In the genomic region with DNA sequence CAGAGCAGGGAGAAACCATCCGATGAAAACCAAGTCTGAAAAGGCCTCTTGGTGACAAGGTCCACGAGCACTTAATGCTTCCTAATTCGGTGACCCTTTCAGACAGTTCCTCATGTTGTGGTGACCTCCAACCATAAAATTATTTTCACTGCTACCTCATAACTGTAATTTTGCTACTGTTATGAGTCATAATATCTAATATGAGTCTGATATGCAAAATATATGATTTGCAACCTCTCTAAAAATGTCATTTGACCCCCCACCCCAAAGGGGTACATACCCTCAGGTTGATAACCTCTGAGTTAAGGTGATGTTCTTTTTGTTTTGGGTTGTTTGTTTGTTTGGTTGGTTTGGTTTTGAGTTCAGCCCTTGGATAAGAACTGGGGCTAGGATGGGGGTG, we compare ENCODE assay signal across 18 mouse cellular contexts. TPM values are rescaled to one million over a fixed set of nuclear protein-coding genes. Genes with fewer than 3 reads are reported as not detected.
DNase-seq lines count a peak whose midpoint lies in the region; ATAC-seq lines count a peak whose summit lies in the region.
"Had no signal": no experiment of that assay in that cellular context is flagged by ENCODE, and none has a peak within 500 bp of the region (broad histone marks: within the 10 kb centered on the region; RNA-seq: fewer than 3 reads in every experiment).

No protein-coding gene starts in this region.

- DNase-seq in heart, postnatal 4 days = no peak
- DNase-seq in A20 (ENCODE audit: low read depth, low spot score) = peak; percentile 81
- no peak for DNase-seq in ovary, adult 18-20 months (ENCODE audit: low spot score)
- DNase-seq in forebrain, embryonic 10.5 days (ENCODE audit: extremely low spot score, low spot score) = no peak
- no peak for DNase-seq in right cerebral cortex, postnatal 10 days (ENCODE audit: low spot score in 2 of 2)
- DNase-seq: adrenal gland, postnatal 10 days; cerebellum, adult 9-10 months; layer of hippocampus, postnatal 36 days; left cerebral cortex, postnatal 4 days; right cerebral cortex, postnatal 4 days; thymus, postnatal 25 days had no signal

- no peaks in the 10 kb centered on the region for H3K27me3 ChIP-seq in heart, embryonic 14.5 days (ENCODE audit: control insufficient read depth, insufficient read depth, low read length)
- no peaks in the 10 kb centered on the region for H3K27me3 ChIP-seq in liver, embryonic 16.5 days (ENCODE audit: control insufficient read depth, insufficient read depth, low read depth, low read length)
- H3K27me3 ChIP-seq in forebrain, embryonic 10.5 days (ENCODE audit: poor library complexity, severe bottlenecking) = no peaks in the 10 kb centered on the region
- H3K27me3 ChIP-seq: kidney, embryonic 15.5 days; lung, embryonic 15.5 days; midbrain, embryonic 12.5 days had no signal

- H3K27ac ChIP-seq in heart, embryonic 14.5 days (replicated peaks in 1 of 2; ENCODE audit: control insufficient read depth in 1 of 2, insufficient read depth in 1 of 2, low read depth in 2 of 2, low read length in 2 of 2) = no peak overlapping the region
- peak overlapping the region; percentile 50 for H3K27ac ChIP-seq in brown adipose tissue, adult 24 weeks (replicated peaks; ENCODE audit: low read depth, low read length)
- H3K27ac ChIP-seq in liver, embryonic 16.5 days (ENCODE audit: low read length) = no peak overlapping the region
- no peak overlapping the region for H3K27ac ChIP-seq in forebrain, embryonic 10.5 days
- H3K27ac ChIP-seq: kidney, embryonic 15.5 days; lung, embryonic 15.5 days; midbrain, embryonic 12.5 days had no signal

- WGBS in heart, embryonic 14.5 days = 51% methylated on average over 3 of the region's 3 CpGs
- 25% methylated on average over 3 of the region's 3 CpGs for WGBS in liver, embryonic 16.5 days (ENCODE audit: insufficient replicate concordance)
- 89% methylated on average over 3 of the region's 3 CpGs for WGBS in forebrain, embryonic 10.5 days

- peaks cover 11 to 42% of the 10 kb centered on the region in 2 experiments for H3K4me1 ChIP-seq in heart, embryonic 14.5 days (ENCODE audit: control insufficient read depth in 2 of 2, insufficient read depth in 2 of 2, low read length in 2 of 2)
- peaks cover 12% of the 10 kb centered on the region for H3K4me1 ChIP-seq in brown adipose tissue, adult 24 weeks (ENCODE audit: control insufficient read depth, insufficient read depth, insufficient read length, low read length)
- peaks cover 26% of the 10 kb centered on the region for H3K4me1 ChIP-seq in liver, embryonic 16.5 days (ENCODE audit: control insufficient read depth, low read depth, low read length)
- H3K4me1 ChIP-seq in forebrain, embryonic 10.5 days = peaks cover 5% of the 10 kb centered on the region
- H3K4me1 ChIP-seq: midbrain, embryonic 12.5 days had no signal

- 0 out of 2 replicates have a peak overlapping the region, but pooled peaks have one; percentile 8 for H3K4me2 ChIP-seq in heart, embryonic 14.5 days (ENCODE audit: low read length)
- peak overlapping the region; percentile 48 for H3K4me2 ChIP-seq in liver, embryonic 16.5 days (ENCODE audit: low read depth, low read length)
- H3K4me2 ChIP-seq: kidney, embryonic 15.5 days; midbrain, embryonic 12.5 days had no signal

- no peak overlapping the region for H3K9ac ChIP-seq in heart, embryonic 14.5 days (ENCODE audit: low read length)
- H3K9ac ChIP-seq in liver, embryonic 16.5 days (ENCODE audit: low read depth, low read length) = no peak overlapping the region
- H3K9ac ChIP-seq: kidney, embryonic 15.5 days; lung, embryonic 15.5 days; midbrain, embryonic 12.5 days had no signal

- H3K9me3 ChIP-seq in heart, embryonic 14.5 days (ENCODE audit: control insufficient read depth, low read length) = no peaks in the 10 kb centered on the region
- H3K9me3 ChIP-seq in liver, embryonic 16.5 days (replicated peaks; ENCODE audit: control insufficient read depth, low read length) = no peaks in the 10 kb centered on the region
- no peaks in the 10 kb centered on the region for H3K9me3 ChIP-seq in forebrain, embryonic 10.5 days
- H3K9me3 ChIP-seq: kidney, embryonic 15.5 days; lung, embryonic 15.5 days; midbrain, embryonic 12.5 days had no signal

- H3K4me3 ChIP-seq in heart, embryonic 14.5 days (ENCODE audit: control insufficient read depth in 1 of 2, insufficient read depth in 1 of 2, low read depth in 1 of 2, low read length in 2 of 2) = no peak overlapping the region
- H3K4me3 ChIP-seq in brown adipose tissue, adult 24 weeks (ENCODE audit: insufficient read depth, low read depth, low read length) = no peak overlapping the region
- no peak overlapping the region for H3K4me3 ChIP-seq in liver, embryonic 16.5 days (ENCODE audit: low read depth, low read length)
- no peak overlapping the region for H3K4me3 ChIP-seq in forebrain, embryonic 10.5 days
- H3K4me3 ChIP-seq: heart, adult 2 months; kidney, embryonic 15.5 days; lung, embryonic 15.5 days; midbrain, embryonic 12.5 days had no signal

- H3K36me3 ChIP-seq in heart, embryonic 14.5 days (ENCODE audit: control insufficient read depth, insufficient read depth, low read length) = no peaks in the 10 kb centered on the region
- H3K36me3 ChIP-seq in liver, embryonic 16.5 days (ENCODE audit: control insufficient read depth, insufficient read depth) = no peaks in the 10 kb centered on the region
- H3K36me3 ChIP-seq in forebrain, embryonic 10.5 days (replicated peaks) = no peaks in the 10 kb centered on the region
- H3K36me3 ChIP-seq: kidney, embryonic 15.5 days; lung, embryonic 15.5 days; midbrain, embryonic 12.5 days had no signal

- no peak for ATAC-seq in heart, embryonic 14.5 days (ENCODE audit: insufficient number of reproducible peaks, insufficient read depth, low FRiP score, low read depth)
- no peak for ATAC-seq in liver, embryonic 16.5 days (ENCODE audit: low read depth)

RNA-seq across cellular contexts. Expression of gene Pank1, which starts 32.2 kb away (rescaled TPM):
- polyA plus RNA-seq in heart, embryonic 14.5 days (2014; fragmentation: Nextera tagmentation; extraction: Ambion mirVana) = 17.5 and 19.4 TPM in 2 replicates
- 10 to 100 TPM; 27.3 to 29.0 TPM for total RNA-seq in heart, postnatal 4 days (2021)
- polyA plus RNA-seq in brown adipose tissue, adult 24 weeks (2012; ENCODE audit: insufficient read depth, insufficient read length, missing spikeins) = 200 and 231 TPM in 2 replicates
- 10.0 and 10.7 TPM in 2 replicates for polyA plus RNA-seq in liver, embryonic 16.5 days (2015; fragmentation: Nextera tagmentation; extraction: Ambion mirVana)
- 7.3 TPM in 2 replicates for polyA plus RNA-seq in forebrain, embryonic 10.5 days (2016; fragmentation: Nextera tagmentation; extraction: Ambion mirVana)
